Mouse (Mus musculus) cortical plate, adult 2 months (tissue): Measurements from ENCODE around the gene Plcd1.

Source experiments
- CTCF ChIP-seq: fragments of 200-500 bp; IDR thresholded peaks from 2 replicates; pipeline ENCODE4 v1.5.1; 2011; ENCODE audit warnings: mild to moderate bottlenecking, control low read depth, low read length; ENCODE audit not compliant: insufficient read depth; ENCODE audit errors: extremely low read depth
- POLR2A ChIP-seq: fragments of 200-500 bp; IDR thresholded peaks from 2 replicates; pipeline ENCODE4 v1.6.1; 2011; ENCODE audit warnings: mild to moderate bottlenecking, low read length, control low read depth; ENCODE audit not compliant: insufficient read depth; ENCODE audit errors: extremely low read depth

DNA sequence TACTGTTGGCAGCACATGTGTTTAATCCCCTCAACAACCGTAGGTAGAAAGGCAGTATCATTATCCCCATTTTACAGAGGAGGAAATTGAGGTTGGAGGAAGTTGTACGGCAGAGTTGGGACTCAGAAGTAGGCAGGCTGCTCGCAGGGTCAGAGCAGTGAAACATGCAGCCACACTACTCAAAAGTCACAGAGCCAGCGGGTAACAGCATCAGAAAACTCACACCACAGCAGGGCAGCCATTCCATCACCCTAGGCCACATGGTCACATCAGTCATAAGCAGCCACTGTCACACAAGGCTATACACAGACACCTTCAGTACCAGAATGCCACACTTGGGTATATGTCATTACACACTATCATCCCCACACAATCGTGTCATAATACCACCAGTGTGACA is 6.0 kb downstream of the Plcd1 start:
- TF ChIP-seq CTCF (no peak), POLR2A (no peak)
